Mouse (Mus musculus): Measurements from ENCODE around the gene Zbtb5.

DNA sequence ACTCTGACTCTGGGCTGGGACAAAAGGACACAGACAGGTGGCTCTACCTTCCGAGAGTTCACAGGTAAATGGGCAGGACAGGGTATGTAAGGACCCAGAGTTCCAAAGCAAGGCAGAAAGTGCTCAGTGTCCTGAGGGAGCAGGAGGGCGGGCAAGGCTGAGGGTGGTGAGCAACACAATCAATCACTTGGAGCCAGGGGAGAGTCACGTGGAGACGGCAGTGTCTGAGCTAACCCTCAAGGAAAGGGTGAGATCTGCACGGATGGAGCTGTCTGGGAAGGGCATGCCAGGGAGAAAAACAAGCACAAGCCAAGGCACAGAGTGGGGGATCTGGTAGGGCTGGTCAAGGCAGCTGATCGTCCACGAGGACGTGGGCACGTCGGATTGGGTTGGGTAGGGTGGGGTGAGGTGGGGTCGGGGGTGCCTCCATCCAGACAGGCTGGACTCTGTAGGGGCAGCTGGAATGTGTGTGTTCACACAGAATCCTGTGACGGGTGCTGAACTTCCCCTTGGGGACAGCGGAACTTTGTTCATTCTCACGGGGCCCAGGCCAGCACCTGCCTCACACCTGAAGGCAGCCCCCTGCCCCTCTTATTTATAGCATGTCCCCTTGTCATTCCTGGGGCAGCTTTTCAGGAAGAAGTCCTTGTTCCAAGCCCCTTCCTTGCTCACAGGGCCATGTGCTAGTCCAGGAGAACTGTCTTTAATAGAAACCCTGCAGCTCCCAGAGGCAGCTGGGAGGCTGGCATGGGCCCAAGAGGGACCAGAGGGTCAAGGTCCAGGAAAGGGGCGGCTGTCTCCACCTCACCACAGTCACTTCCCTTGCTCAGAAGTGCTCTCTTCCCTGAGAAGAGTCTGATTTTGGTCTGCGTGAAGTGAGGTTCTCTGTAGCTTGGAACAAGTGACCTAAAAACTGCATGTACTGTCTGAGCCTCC, 22.7 kb upstream of the Zbtb5 start:
- TF ChIP-seq TAL1 (conservative IDR thresholded peaks at IDR 0.05; ENCODE audit: low read depth, low read length) (no peak), CTCF (IDR thresholded peaks at IDR 0.05; ENCODE audit: low read depth, low read length) (no peak)
